Mouse (Mus musculus) lung, postnatal 0 days (tissue): Measurements from ENCODE around the gene Gxylt1.

ENCODE experiments used
- CTCF ChIP-seq: IDR thresholded peaks from 2 replicates; pipeline ENCODE4 v1.5.1; 2016; ENCODE audit warnings: antibody characterized with exemption, mild to moderate bottlenecking
- EP300 ChIP-seq: IDR thresholded peaks from 2 replicates; pipeline ENCODE4 v1.6.1; 2016; ENCODE audit warnings: antibody characterized with exemption, mild to moderate bottlenecking, control low read depth

DNA sequence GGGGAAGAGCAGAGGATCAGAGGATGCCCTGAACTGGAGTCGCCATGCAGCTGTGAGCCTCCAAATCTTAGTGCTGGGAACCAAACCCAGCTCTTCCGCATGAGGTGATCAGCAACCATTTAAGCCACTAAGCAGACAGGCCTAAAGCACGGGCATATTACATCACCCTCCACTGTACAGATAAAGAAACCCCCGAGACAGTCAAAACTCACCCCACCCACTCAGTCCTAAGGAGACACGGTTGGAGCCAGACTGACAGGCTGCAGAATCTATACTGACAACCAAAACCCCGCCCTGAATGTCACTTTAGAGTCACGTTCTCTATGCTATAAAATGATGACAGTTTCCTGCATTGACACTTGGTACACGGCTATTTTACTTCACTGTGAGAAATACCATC is 21.8 kb downstream of the Gxylt1 start:
- TF ChIP-seq CTCF, result no peak
- TF ChIP-seq EP300, result no peak
